8 mouse cellular contexts compared by ENCODE assay signal in the genomic region with DNA sequence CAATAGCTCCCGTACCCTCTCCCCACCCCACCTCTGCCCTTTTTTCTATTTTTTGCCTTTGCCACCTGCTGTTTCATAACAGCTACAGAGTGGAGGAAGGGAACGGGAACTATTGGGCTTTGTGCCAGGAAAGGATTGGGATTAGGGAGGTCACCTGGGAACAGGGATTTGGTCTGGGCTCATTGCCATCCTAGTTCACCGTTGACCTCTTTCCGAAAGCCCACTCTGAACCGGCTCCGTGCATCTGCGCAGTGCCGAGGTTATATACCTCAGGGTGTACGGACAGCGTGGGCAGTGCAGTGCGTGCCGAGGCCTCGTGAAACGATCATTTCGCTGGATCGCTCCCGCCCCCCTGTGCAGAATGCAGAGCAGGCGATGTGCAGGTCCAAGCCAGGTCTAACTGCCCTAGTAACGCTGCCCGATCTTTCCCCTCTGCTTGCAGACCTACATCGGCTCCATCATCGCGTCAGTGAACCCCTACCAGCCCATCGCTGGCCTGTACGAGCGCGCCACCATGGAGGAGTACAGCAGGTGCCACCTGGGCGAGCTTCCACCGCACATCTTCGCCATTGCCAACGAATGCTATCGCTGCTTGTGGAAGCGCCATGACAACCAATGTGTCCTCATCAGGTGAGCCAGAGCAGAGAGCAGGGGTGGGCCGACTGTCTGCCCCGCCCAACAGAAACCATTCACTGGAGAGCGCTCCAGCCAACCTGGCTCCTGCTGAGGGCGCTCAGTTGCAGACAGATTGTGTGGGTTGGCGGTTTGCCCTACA.
DNase-seq lines count a peak whose midpoint lies in the region; ATAC-seq and TF ChIP-seq lines count a peak whose summit lies in the region.
"Had no signal": no experiment of that assay in that cellular context is flagged by ENCODE, and none has a peak within 500 bp of the region (broad histone marks: within the 10 kb centered on the region; RNA-seq: fewer than 3 reads in every experiment).

No protein-coding gene starts in this region.

- H3K4me3 ChIP-seq in G1E (ENCODE audit: low read depth, low read length): peak overlapping the region; percentile 33; the same call in 1 of the 2 replicates
- H3K4me3 ChIP-seq in hindbrain, embryonic 15.5 days: peak overlapping the region; percentile 37

- TF ChIP-seq CTCF in G1E (IDR thresholded peaks at IDR 0.05; ENCODE audit: low read depth, low read length): no peak

- H3K36me3 ChIP-seq in G1E (replicated peaks): no peaks in the 10 kb centered on the region
- no peaks in the 10 kb centered on the region for H3K36me3 ChIP-seq in hindbrain, embryonic 15.5 days

- peak overlapping the region; percentile 60 for H3K4me2 ChIP-seq in hindbrain, embryonic 15.5 days

- H3K9ac ChIP-seq in hindbrain, embryonic 15.5 days: peak overlapping the region; percentile 31

- WGBS in hindbrain, embryonic 15.5 days: 42% methylated on average over 38 of the region's 38 CpGs

- H3K9me3 ChIP-seq in G1E (replicated peaks): peaks cover 56% of the 10 kb centered on the region
- H3K9me3 ChIP-seq in hindbrain, embryonic 15.5 days: no peaks in the 10 kb centered on the region

- intact Hi-C loops in left cerebral cortex, postnatal 14 days (cut with DNase I): no loop called here

- no peak for ATAC-seq in G1E (ENCODE audit: extremely low read depth, insufficient number of reproducible peaks, low FRiP score, poor library complexity, severe bottlenecking)
- peak; percentile 83 for ATAC-seq in hindbrain, embryonic 15.5 days (ENCODE audit: low FRiP score, low read depth)
- no peak for ATAC-seq in granulocyte monocyte progenitor cell, adult 5-6 weeks (replicated peaks; ENCODE audit: poor library complexity, severe bottlenecking)

- H3K27ac ChIP-seq in hindbrain, embryonic 15.5 days (replicated peaks): peak overlapping the region; percentile 72
- H3K27ac ChIP-seq: macrophage had no signal

- no peaks in the 10 kb centered on the region for H3K27me3 ChIP-seq in G1E (ENCODE audit: insufficient read depth, low read length)
- H3K27me3 ChIP-seq in hindbrain, embryonic 15.5 days: no peaks in the 10 kb centered on the region

- no peak for DNase-seq in G1E (ENCODE audit: low spot score)
- DNase-seq in cerebellum, adult 11-12 months: peak; percentile 91
- peak; percentile 38 to 51 for DNase-seq in left cerebral cortex, postnatal 14 days (ENCODE audit: low spot score in 2 of 2)
- peak; percentile 47 for DNase-seq in right cerebral cortex, adult 18-20 months
- DNase-seq in lung, postnatal 25 days (ENCODE audit: low spot score): no peak

- H3K4me1 ChIP-seq in G1E (ENCODE audit: insufficient read depth, low read depth, low read length): no peaks in the 10 kb centered on the region
- peaks cover 26% of the 10 kb centered on the region for H3K4me1 ChIP-seq in hindbrain, embryonic 15.5 days (replicated peaks)

Comparison
In these comparisons a context has a peak if more than half of its experiments do, and no peak if none do; other contexts are left out.
1. DNase-seq: peak in cerebellum, adult 11-12 months (single experiment), left cerebral cortex, postnatal 14 days (2 of 2) and right cerebral cortex, adult 18-20 months (single experiment); none in G1E (single experiment) and lung, postnatal 25 days (single experiment).